Mouse (Mus musculus) stomach, embryonic 15.5 days (tissue): ENCODE data around the gene Gm20422. TPM values are rescaled to one million over a fixed set of nuclear protein-coding genes. Genes with fewer than 3 reads are reported as not detected.

ENCODE experiments used
- ATAC-seq: fragments of 200-750 bp; cut with Nextera tagmentation; 2 replicates; pipeline ENCODE4 v1.8.0; 2017; ENCODE audit warnings: low read depth, moderate number of reproducible peaks, moderate TSS enrichment; ENCODE audit not compliant: insufficient read depth, low FRiP score
- H3K27ac ChIP-seq: fragments of 300-500 bp; sonication (generic); 2 replicates; pipeline ENCODE4 v1.5.1; 2015; ENCODE audit warnings: mild to moderate bottlenecking, inconsistent platforms
- H3K27me3 ChIP-seq: fragments of 300-500 bp; sonication (generic); replicated peaks from 2 replicates; pipeline ENCODE4 v1.6.1; 2015; ENCODE audit warnings: inconsistent platforms
- H3K36me3 ChIP-seq: fragments of 300-500 bp; sonication (generic); 2 replicates; pipeline ENCODE4 v1.6.1; 2015; ENCODE audit warnings: inconsistent platforms
- H3K4me1 ChIP-seq: fragments of 300-500 bp; sonication (generic); 2 replicates; pipeline ENCODE4 v1.6.1; 2015; ENCODE audit warnings: inconsistent platforms
- H3K4me2 ChIP-seq: fragments of 300-500 bp; sonication (generic); 2 replicates; pipeline ENCODE4 v1.6.1; 2015; ENCODE audit warnings: mild to moderate bottlenecking, inconsistent platforms
- H3K4me3 ChIP-seq: fragments of 300-500 bp; sonication (generic); replicated peaks from 2 replicates; pipeline ENCODE4 v1.5.1; 2015; ENCODE audit warnings: inconsistent platforms
- H3K9ac ChIP-seq: fragments of 300-500 bp; sonication (generic); 2 replicates; pipeline ENCODE4 v1.6.1; 2015; ENCODE audit warnings: inconsistent platforms
- H3K9me3 ChIP-seq: fragments of 300-500 bp; sonication (generic); 2 replicates; pipeline ENCODE4 v1.6.1; 2016; ENCODE audit warnings: inconsistent platforms
- WGBS: fragments of 180-500 bp; shearing (Covaris S2); methylation state at CpG from one replicate; pipeline ENCODE4 v1.1.7; 2015; 5-methylcytosine and 5-hydroxymethylcytosine counted together
- polyA plus RNA-seq: library from polyadenylated mRNA; unstranded; fragments of >200 nt; fragmentation: Nextera tagmentation; extraction: Ambion mirVana; gene quantifications from 2 replicates; pipeline ENCODE4 v1.2.1, GENCODE M21; 2015

The Gm20422 gene
- 0.15 and 0.39 TPM in 2 replicates for polyA plus RNA-seq

GRCm38 (mm10) chr8:69774503-69775148 is at the start of gene Gm20422:
TSS of gene Gm20422 (minus strand) at chr8:69774886.
- under 1% methylated on average over 41 of the region's 41 CpGs for WGBS
- peak within 1 kb of the TSS; percentile 100 for H3K9ac ChIP-seq
- H3K27me3 ChIP-seq = no peaks in the 10 kb centered on the region
- H3K4me3 ChIP-seq = peak within 1 kb of the TSS; percentile 93
- H3K36me3 ChIP-seq = no peaks in the 10 kb centered on the region
- H3K9me3 ChIP-seq = no peaks in the 10 kb centered on the region
- peak; percentile 99 for ATAC-seq
- H3K4me2 ChIP-seq = peak within 1 kb of the TSS; percentile 65
- H3K27ac ChIP-seq = peak within 1 kb of the TSS; percentile 100
- peaks cover 8% of the 10 kb centered on the region; the same call in 1 of the 2 replicates for H3K4me1 ChIP-seq

GRCm38 (mm10) chr8:69822386-69823191 is 47.9 kb upstream of the Gm20422 start, which contains the start of gene Lpar2:
TSS of gene Lpar2 (plus strand) at chr8:69822429.
- Histone ChIP-seq H3K4me3 (peak within 1 kb of the TSS; percentile 60), H3K9ac (peak within 1 kb of the TSS; percentile 41), H3K27ac (peak within 1 kb of the TSS; percentile 70; the same call in 1 of the 2 replicates), H3K4me1 (peaks cover 7% of the 10 kb centered on the region; the same call in 1 of the 2 replicates), H3K4me2 (peak within 1 kb of the TSS; percentile 87), H3K9me3 (no peaks in the 10 kb centered on the region), H3K36me3 (peaks cover 7% of the 10 kb centered on the region; the same call in 1 of the 2 replicates), H3K27me3 (no peaks in the 10 kb centered on the region)
- 1% methylated on average over 31 of the region's 35 CpGs for WGBS
- peak; percentile 83 for ATAC-seq

DNA sequence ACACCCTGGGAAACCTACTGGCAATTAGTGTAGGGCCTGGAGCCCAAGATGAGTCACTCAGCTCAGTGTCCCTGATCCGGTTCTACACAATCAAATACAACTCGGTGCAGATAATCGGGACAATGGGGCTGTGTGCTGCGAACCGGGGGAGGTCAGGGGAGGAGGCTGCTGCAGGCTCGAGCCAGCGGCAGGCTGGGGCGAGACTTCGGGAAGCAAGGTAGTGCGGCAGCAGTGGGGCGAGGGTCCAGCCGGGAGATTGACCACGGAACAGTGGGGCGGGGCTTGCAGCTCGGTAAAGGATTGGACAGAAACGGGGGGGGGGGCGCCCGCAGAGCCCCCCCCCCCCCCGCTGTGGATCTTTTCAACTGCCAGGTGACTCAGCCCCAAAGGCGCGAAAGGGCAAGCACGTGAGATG is 47.3 kb upstream of the Gm20422 start:
- Histone ChIP-seq H3K27ac (peak overlapping the region; percentile 65; the same call in 1 of the 2 replicates), H3K27me3 (no peaks in the 10 kb centered on the region), H3K4me1 (peaks cover 7% of the 10 kb centered on the region; the same call in 1 of the 2 replicates), H3K4me3 (peak overlapping the region; percentile 60), H3K9me3 (no peaks in the 10 kb centered on the region), H3K4me2 (peak overlapping the region; percentile 87), H3K36me3 (peaks cover 7% of the 10 kb centered on the region; the same call in 1 of the 2 replicates), H3K9ac (peak overlapping the region; percentile 41)
- under 1% methylated on average over 14 of the region's 22 CpGs for WGBS
- ATAC-seq = peak; percentile 36

GRCm38 (mm10) chr8:69820466-69820865 is 45.8 kb upstream of the Gm20422 start:
- Histone ChIP-seq H3K27me3 (no peaks in the 10 kb centered on the region), H3K4me2 (no peak overlapping the region), H3K9ac (no peak overlapping the region), H3K36me3 (peaks cover 7% of the 10 kb centered on the region; the same call in 1 of the 2 replicates), H3K9me3 (no peaks in the 10 kb centered on the region), H3K4me3 (no peak overlapping the region), H3K27ac (no peak overlapping the region), H3K4me1 (peaks cover 7% of the 10 kb centered on the region; the same call in 1 of the 2 replicates)
- ATAC-seq = no peak
- 75% methylated on average over 9 of the region's 9 CpGs for WGBS

GRCm38 (mm10) chr8:69815396-69815795 is 40.7 kb upstream of the Gm20422 start:
- Histone ChIP-seq H3K4me1 (no peaks in the 10 kb centered on the region), H3K36me3 (peaks cover 19% of the 10 kb centered on the region), H3K9ac (no peak overlapping the region), H3K4me2 (no peak overlapping the region), H3K9me3 (no peaks in the 10 kb centered on the region), H3K27ac (no peak overlapping the region), H3K4me3 (no peak overlapping the region), H3K27me3 (no peaks in the 10 kb centered on the region)
- no peak for ATAC-seq
- WGBS = 94% methylated on average over 4 of the region's 4 CpGs

GRCm38 (mm10) chr8:69814881-69815280 is 40.2 kb upstream of the Gm20422 start:
- WGBS = 89% methylated on average over 2 of the region's 2 CpGs
- no peak for ATAC-seq
- H3K27ac ChIP-seq = no peak overlapping the region
- H3K9ac ChIP-seq = no peak overlapping the region
- no peaks in the 10 kb centered on the region for H3K4me1 ChIP-seq
- H3K4me2 ChIP-seq = no peak overlapping the region
- H3K36me3 ChIP-seq = peaks cover 19% of the 10 kb centered on the region
- H3K9me3 ChIP-seq = no peaks in the 10 kb centered on the region
- no peak overlapping the region for H3K4me3 ChIP-seq
- H3K27me3 ChIP-seq = no peaks in the 10 kb centered on the region

- Histone ChIP-seq H3K27ac (no peak overlapping the region), H3K36me3 (peaks cover 41% of the 10 kb centered on the region), H3K27me3 (no peaks in the 10 kb centered on the region), H3K4me3 (no peak overlapping the region), H3K9ac (no peak overlapping the region), H3K4me2 (no peak overlapping the region; the same call in 1 of the 2 replicates), H3K4me1 (peaks cover 7% of the 10 kb centered on the region; the same call in 1 of the 2 replicates), H3K9me3 (no peaks in the 10 kb centered on the region)
- 55% methylated on average over 3 of the region's 3 CpGs for WGBS
- ATAC-seq = no peak
Observed at GRCm38 (mm10) chr8:69809820-69810219, 35.1 kb upstream of the Gm20422 start.

GRCm38 (mm10) chr8:69808864-69809403 is 34.2 kb upstream of the Gm20422 start:
- Histone ChIP-seq H3K9ac (peak overlapping the region; percentile 24), H3K4me1 (peaks cover 7% of the 10 kb centered on the region; the same call in 1 of the 2 replicates), H3K4me3 (peak overlapping the region; percentile 56), H3K36me3 (peaks cover 38% of the 10 kb centered on the region), H3K27ac (no peak overlapping the region), H3K4me2 (peak overlapping the region; percentile 83), H3K9me3 (no peaks in the 10 kb centered on the region), H3K27me3 (no peaks in the 10 kb centered on the region)
- ATAC-seq = peak; percentile 27; the same call in 1 of the 2 replicates
- 2% methylated on average over 23 of the region's 23 CpGs for WGBS

GRCm38 (mm10) chr8:69808094-69808863 is 33.6 kb upstream of the Gm20422 start, which contains the start of gene Gmip:
TSS of gene Gmip (plus strand) at chr8:69808679.
- Histone ChIP-seq H3K27ac (peak within 1 kb of the TSS; percentile 36), H3K4me2 (peak within 1 kb of the TSS; percentile 83), H3K27me3 (no peaks in the 10 kb centered on the region), H3K4me1 (peaks cover 7% of the 10 kb centered on the region; the same call in 1 of the 2 replicates), H3K9me3 (no peaks in the 10 kb centered on the region), H3K36me3 (peaks cover 39% of the 10 kb centered on the region), H3K4me3 (peak within 1 kb of the TSS; percentile 56), H3K9ac (peak within 1 kb of the TSS; percentile 24)
- peak; percentile 79; the same call in 1 of the 2 replicates for ATAC-seq
- WGBS = 8% methylated on average over 18 of the region's 28 CpGs

GRCm38 (mm10) chr8:69807236-69807635 is 32.5 kb upstream of the Gm20422 start:
- no peaks in the 10 kb centered on the region for H3K27me3 ChIP-seq
- H3K9me3 ChIP-seq = no peaks in the 10 kb centered on the region
- no peak overlapping the region for H3K4me2 ChIP-seq
- no peak for ATAC-seq
- H3K4me3 ChIP-seq = no peak overlapping the region
- peaks cover 50% of the 10 kb centered on the region for H3K36me3 ChIP-seq
- H3K4me1 ChIP-seq = peaks cover 7% of the 10 kb centered on the region; the same call in 1 of the 2 replicates
- no peak overlapping the region for H3K27ac ChIP-seq
- WGBS = 94% methylated on average over 5 of the region's 5 CpGs
- no peak overlapping the region for H3K9ac ChIP-seq

DNA sequence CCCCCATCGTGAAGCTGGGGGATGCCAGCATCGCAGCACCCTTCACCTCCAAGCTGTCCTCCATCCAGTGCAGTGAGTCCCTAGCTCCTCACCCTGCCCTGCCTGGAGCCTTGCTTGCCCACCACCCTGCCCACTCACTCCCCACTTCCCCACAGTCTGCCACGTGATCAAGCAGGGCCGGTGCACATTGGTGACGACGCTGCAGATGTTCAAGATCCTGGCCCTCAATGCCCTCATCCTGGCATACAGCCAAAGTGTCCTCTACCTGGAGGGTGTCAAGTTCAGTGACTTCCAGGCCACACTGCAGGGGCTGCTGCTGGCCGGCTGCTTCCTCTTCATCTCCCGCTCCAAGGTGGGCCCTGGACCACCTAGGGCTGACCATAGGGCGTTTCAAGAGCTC is 30.8 kb upstream of the Gm20422 start:
- no peak overlapping the region for H3K4me3 ChIP-seq
- peaks cover 7% of the 10 kb centered on the region; the same call in 1 of the 2 replicates for H3K4me1 ChIP-seq
- ATAC-seq = no peak
- H3K27ac ChIP-seq = no peak overlapping the region
- H3K4me2 ChIP-seq = no peak overlapping the region
- H3K27me3 ChIP-seq = no peaks in the 10 kb centered on the region
- 94% methylated on average over 9 of the region's 9 CpGs for WGBS
- H3K9ac ChIP-seq = no peak overlapping the region
- peaks cover 64% of the 10 kb centered on the region for H3K36me3 ChIP-seq
- no peaks in the 10 kb centered on the region for H3K9me3 ChIP-seq
